Comparison of ENCODE assay signal across 29 mouse cellular contexts in genomic region chr11:74412462-74412861, GRCm38 (mm10). TPM values are rescaled to one million over a fixed set of nuclear protein-coding genes. Genes with fewer than 3 reads are reported as not detected.
DNase-seq lines count a peak whose midpoint lies in the region; ATAC-seq and TF ChIP-seq lines count a peak whose summit lies in the region.
"Had no signal": no experiment of that assay in that cellular context is flagged by ENCODE, and none has a peak within 500 bp of the region (broad histone marks: within the 10 kb centered on the region; RNA-seq: fewer than 3 reads in every experiment).

No protein-coding gene starts in this region.

- no peak overlapping the region for H3K4me3 ChIP-seq in gastrocnemius, adult 2 months
- H3K4me3 ChIP-seq in liver, postnatal 0 days (ENCODE audit: low read depth, low read length), result no peak overlapping the region
- H3K4me3 ChIP-seq in liver, embryonic 11.5 days (ENCODE audit: low read depth, low read length), result no peak overlapping the region
- H3K4me3 ChIP-seq: embryonic facial prominence, embryonic 10.5 days; embryonic facial prominence, embryonic 12.5 days; forebrain, embryonic 13.5 days; forebrain, embryonic 15.5 days had no signal

- 68% methylated on average over 3 of the region's 3 CpGs for WGBS in liver, postnatal 0 days (ENCODE audit: insufficient replicate concordance)
- WGBS in liver, embryonic 11.5 days, result 77% methylated on average over 3 of the region's 3 CpGs

- peaks cover 7% of the 10 kb centered on the region for H3K4me1 ChIP-seq in liver, postnatal 0 days (ENCODE audit: insufficient read depth)
- no peaks in the 10 kb centered on the region; the same call in 1 of the 2 replicates for H3K4me1 ChIP-seq in liver, embryonic 11.5 days (replicated peaks; ENCODE audit: control insufficient read depth, insufficient read depth, low read length)

- no peaks in the 10 kb centered on the region for H3K27me3 ChIP-seq in liver, postnatal 0 days (ENCODE audit: insufficient read depth, low read length)
- no peaks in the 10 kb centered on the region for H3K27me3 ChIP-seq in liver, embryonic 11.5 days (replicated peaks; ENCODE audit: control insufficient read depth, insufficient read depth, low read length)
- H3K27me3 ChIP-seq: embryonic facial prominence, embryonic 12.5 days; forebrain, embryonic 13.5 days; forebrain, embryonic 15.5 days; Patski had no signal

- no peak overlapping the region for H3K9ac ChIP-seq in liver, postnatal 0 days (replicated peaks)
- no peak overlapping the region for H3K9ac ChIP-seq in liver, embryonic 11.5 days (ENCODE audit: low read depth, low read length)
- H3K9ac ChIP-seq: embryonic facial prominence, embryonic 12.5 days; forebrain, embryonic 13.5 days; forebrain, embryonic 15.5 days; forebrain, postnatal 0 days had no signal

- DNase-seq in gastrocnemius, adult 2 months, result no peak
- no peak for DNase-seq in gastrocnemius, postnatal 4 days (ENCODE audit: low spot score in 2 of 2)
- DNase-seq in liver, postnatal 0 days, result no peak
- no peak for DNase-seq in liver, embryonic 11.5 days (ENCODE audit: low spot score)
- DNase-seq in NIH3T3 (ENCODE audit: low read depth), result peak; percentile 14
- peak; percentile 88 for DNase-seq in adipocyte (ENCODE audit: low spot score)
- DNase-seq in yolk sac, embryonic 10.5 days (ENCODE audit: low spot score), result no peak
- DNase-seq: adrenal gland, adult 2 months; adrenal gland, postnatal 25 days; cerebellum, adult 11-12 months; cerebellum, adult 2 months; cerebellum, adult 9-10 months; cerebellum, postnatal 25 days; forebrain, postnatal 0 days had no signal

- TF ChIP-seq EP300 in liver, postnatal 0 days (IDR thresholded peaks at IDR 0.05; ENCODE audit: low read depth), result no peak

- ATAC-seq in liver, postnatal 0 days, result peak; percentile 60
- ATAC-seq in liver, embryonic 11.5 days (replicated peaks; ENCODE audit: low FRiP score), result no peak
- ATAC-seq in megakaryocyte, adult 5-6 weeks (ENCODE audit: poor library complexity, severe bottlenecking), result no peak
- ATAC-seq: activated CD4-positive, CD25-positive, alpha-beta regulatory T cell, adult 4 months; forebrain, embryonic 13.5 days; forebrain, embryonic 15.5 days; forebrain, postnatal 0 days; Patski had no signal

- TF ChIP-seq CTCF in gastrocnemius, adult 2 months (IDR thresholded peaks at IDR 0.05), result no peak
- TF ChIP-seq CTCF in liver, postnatal 0 days (IDR thresholded peaks at IDR 0.05; ENCODE audit: low read depth), result no peak

- no peaks in the 10 kb centered on the region for H3K36me3 ChIP-seq in liver, postnatal 0 days (replicated peaks; ENCODE audit: insufficient read depth, low read length)
- H3K36me3 ChIP-seq in liver, embryonic 11.5 days (ENCODE audit: control insufficient read depth, insufficient read depth, low read length), result no peaks in the 10 kb centered on the region
- H3K36me3 ChIP-seq: embryonic facial prominence, embryonic 10.5 days; embryonic facial prominence, embryonic 12.5 days; forebrain, embryonic 15.5 days had no signal

- intact Hi-C loops in gastrocnemius, adult 2 months (cut with DNase I), result no loop called here

- H3K9me3 ChIP-seq in liver, postnatal 0 days (ENCODE audit: low read length), result no peaks in the 10 kb centered on the region
- no peaks in the 10 kb centered on the region for H3K9me3 ChIP-seq in liver, embryonic 11.5 days (ENCODE audit: control insufficient read depth, low read length)
- H3K9me3 ChIP-seq: embryonic facial prominence, embryonic 10.5 days; embryonic facial prominence, embryonic 12.5 days; forebrain, embryonic 13.5 days; forebrain, embryonic 15.5 days had no signal

- H3K27ac ChIP-seq in gastrocnemius, adult 2 months, result peak overlapping the region; percentile 0; the same call in 1 of the 2 replicates
- H3K27ac ChIP-seq in liver, postnatal 0 days (ENCODE audit: low read depth), result no peak overlapping the region
- no peak overlapping the region for H3K27ac ChIP-seq in liver, embryonic 11.5 days (ENCODE audit: low read depth, low read length)
- H3K27ac ChIP-seq: embryonic facial prominence, embryonic 10.5 days; embryonic facial prominence, embryonic 12.5 days; forebrain, embryonic 13.5 days; forebrain, embryonic 15.5 days had no signal

- no peak overlapping the region for H3K4me2 ChIP-seq in liver, postnatal 0 days (ENCODE audit: low read depth, low read length)
- H3K4me2 ChIP-seq in liver, embryonic 11.5 days, result no peak overlapping the region
- H3K4me2 ChIP-seq: embryonic facial prominence, embryonic 12.5 days; forebrain, embryonic 13.5 days; forebrain, embryonic 15.5 days had no signal

RNA-seq across cellular contexts. Expression of gene Olfr412, which starts 50.6 kb away (rescaled TPM):
- total RNA-seq in gastrocnemius, adult 2 months (2021), result not detected
- total RNA-seq in gastrocnemius, postnatal 4 days (2021), result not detected
- polyA plus RNA-seq in liver, postnatal 0 days (2015; fragmentation: Nextera tagmentation; extraction: Ambion mirVana), result not detected in 2 replicates
- not detected in 2 replicates for polyA plus RNA-seq in liver, embryonic 11.5 days (2014; fragmentation: Nextera tagmentation; extraction: Ambion mirVana)
- total RNA-seq in megakaryocyte, adult 5-6 weeks (2015), result not detected in 2 replicates
- not detected in 2 replicates for total RNA-seq in megakaryocyte, adult 5-6 weeks (2017)
- total RNA-seq: adrenal gland, adult 2 months; adrenal gland, postnatal 25 days; adrenal gland, postnatal 4 days; ES-E14; forebrain, postnatal 0 days; MEL had no signal
- polyA plus RNA-seq: activated CD4-positive, CD25-positive, alpha-beta regulatory T cell, adult 4 months; adrenal gland, adult 2 months; brain, embryonic 14.5 days; C2C12; cerebellum, adult 2 months; cortical plate, adult 2 months; embryonic facial prominence, embryonic 10.5 days; embryonic facial prominence, embryonic 12.5 days; embryonic facial prominence, embryonic 14.5 days; forebrain, embryonic 11.5 days; forebrain, embryonic 13.5 days; forebrain, embryonic 15.5 days; forebrain, postnatal 0 days; Patski had no signal

Comparison
In these comparisons a context has a peak if more than half of its experiments do, and no peak if none do; other contexts are left out.
1. DNase-seq: peak in NIH3T3 (single experiment) and adipocyte (single experiment); none in gastrocnemius, adult 2 months (single experiment), gastrocnemius, postnatal 4 days (0 of 2), liver, postnatal 0 days (single experiment), liver, embryonic 11.5 days (single experiment) and yolk sac, embryonic 10.5 days (single experiment).